Mouse (Mus musculus) left cerebral cortex, adult 2 months (tissue): ENCODE results near the gene Sept8. TPM values are rescaled to one million over a fixed set of nuclear protein-coding genes. Genes with fewer than 3 reads are reported as not detected.
"Not testable (repeated sequence)": the region's sequence is repeated elsewhere in the genome, so short reads cannot be mapped to it uniquely, and the experiment has no call there.

ENCODE experiments used
- DNase-seq, 2 experiments: peaks; one replicate each; pipeline ENCODE4 v3.0.0; 2021 to 2022; ENCODE audit warnings: low spot score in 2 of 2, mixed read lengths in 1 of 2; ENCODE audit errors: extremely low spot score in 1 of 2
- H3K27ac ChIP-seq: fragments of 200-600 bp; 2 replicates; pipeline ENCODE4 v1.8.1; 2022
- H3K4me3 ChIP-seq: fragments of 200-600 bp; 2 replicates; pipeline ENCODE4 v1.8.1; 2022
- CTCF ChIP-seq: fragments of 200-600 bp; IDR thresholded peaks from 2 replicates; pipeline ENCODE4 v1.8.1; 2022; ENCODE audit warnings: antibody characterized with exemption, mild to moderate bottlenecking, moderate library complexity
- intact Hi-C: fragments of 180-260 bp; cut with DNase I; formaldehyde crosslinking; loops from one replicate; pipeline ENCODE4 v1.15.1; 2025
- total RNA-seq, 2 experiments: library from RNA; stranded (reverse); gene quantifications; 2 replicates each; pipeline ENCODE4 v1.2.3; 2021

The Sept8 gene
- total RNA-seq, 2 experiments from 2014 or later, result 304 to 314 TPM

- Histone ChIP-seq H3K27ac (no peak overlapping the region), H3K4me3 (no peak overlapping the region)
- no peak for DNase-seq
- intact Hi-C loops, result no loop called here
- no peak for TF ChIP-seq CTCF
Measured at GRCm38 (mm10) chr11:53531578-53532230, 12.6 kb downstream of the Sept8 start.

GRCm38 (mm10) chr11:53532231-53532620 is 13.2 kb downstream of the Sept8 start:
- H3K27ac ChIP-seq, result no peak overlapping the region
- peak; percentile 24 for TF ChIP-seq CTCF
- DNase-seq, result no peak
- no peak overlapping the region for H3K4me3 ChIP-seq
- intact Hi-C loops, result no loop called here

- Histone ChIP-seq H3K27ac (no peak overlapping the region), H3K4me3 (no peak overlapping the region)
- intact Hi-C loops, result no loop called here
- TF ChIP-seq CTCF, result no peak
- no peak for DNase-seq
Measured at GRCm38 (mm10) chr11:53539002-53539491, 20.0 kb downstream of the Sept8 start.

GRCm38 (mm10) chr11:53540394-53540793 is 21.3 kb downstream of the Sept8 start:
- H3K27ac ChIP-seq, result no peak overlapping the region
- intact Hi-C loops, result no loop called here
- H3K4me3 ChIP-seq, result no peak overlapping the region
- DNase-seq, result no peak
- TF ChIP-seq CTCF, result no peak

GRCm38 (mm10) chr11:53541222-53541621 is 22.2 kb downstream of the Sept8 start:
- H3K27ac ChIP-seq, result no peak overlapping the region
- TF ChIP-seq CTCF, result no peak; the same call in 1 of the 2 replicates
- intact Hi-C loops, result no loop called here
- no peak for DNase-seq
- H3K4me3 ChIP-seq, result no peak overlapping the region

GRCm38 (mm10) chr11:53543021-53543420 is 24.0 kb downstream of the Sept8 start:
- TF ChIP-seq CTCF, result no peak
- intact Hi-C loops, result no loop called here
- Histone ChIP-seq H3K27ac (no peak overlapping the region), H3K4me3 (no peak overlapping the region)
- DNase-seq, result no peak

GRCm38 (mm10) chr11:53546271-53546670 is 27.2 kb downstream of the Sept8 start:
- no peak for TF ChIP-seq CTCF
- H3K4me3 ChIP-seq, result no peak overlapping the region
- intact Hi-C loops, result no loop called here
- no peak for DNase-seq
- H3K27ac ChIP-seq, result no peak overlapping the region

- Histone ChIP-seq H3K27ac (no peak overlapping the region), H3K4me3 (no peak overlapping the region)
- DNase-seq, result no peak
- intact Hi-C loops, result no loop called here
- no peak for TF ChIP-seq CTCF
Measured at GRCm38 (mm10) chr11:53547566-53547965, 28.5 kb downstream of the Sept8 start.

GRCm38 (mm10) chr11:53548036-53548605 is 29.1 kb downstream of the Sept8 start:
- no peak for DNase-seq
- intact Hi-C loops, result no loop called here
- Histone ChIP-seq H3K4me3 (no peak overlapping the region), H3K27ac (no peak overlapping the region)
- TF ChIP-seq CTCF, result no peak

- no peak; the same call in 1 of the 2 replicates for TF ChIP-seq CTCF
- intact Hi-C loops, result no loop called here
Measured at GRCm38 (mm10) chr11:53550714-53551113, 31.7 kb downstream of the Sept8 start.

GRCm38 (mm10) chr11:53551754-53552153 is 32.7 kb downstream of the Sept8 start:
- DNase-seq, result no peak
- Histone ChIP-seq H3K27ac (no peak overlapping the region), H3K4me3 (no peak overlapping the region)
- intact Hi-C loops, result no loop called here
- TF ChIP-seq CTCF, result peak; percentile 53

More at GRCm38 (mm10) chr11:53550714-53551113, 31.7 kb downstream of the Sept8 start:
- no peak for DNase-seq
- H3K27ac ChIP-seq, result no peak overlapping the region
- H3K4me3 ChIP-seq, result no peak overlapping the region

- H3K4me3 ChIP-seq, DNase-seq, intact Hi-C loops, H3K27ac ChIP-seq: not testable (repeated sequence)
Measured at GRCm38 (mm10) chr11:53556529-53556928, 37.5 kb downstream of the Sept8 start.

- DNase-seq, H3K27ac ChIP-seq, intact Hi-C loops, H3K4me3 ChIP-seq: not testable (repeated sequence)
Measured at GRCm38 (mm10) chr11:53557992-53558391, 38.9 kb downstream of the Sept8 start.

- intact Hi-C loops, H3K27ac ChIP-seq, DNase-seq, H3K4me3 ChIP-seq: not testable (repeated sequence)
Measured at GRCm38 (mm10) chr11:53559980-53560379, 40.9 kb downstream of the Sept8 start.
